Mouse (Mus musculus) megakaryocyte, embryonic 14.5 days (primary cell): ENCODE measurements around the gene Apoc3.

Experiments
- FLI1 ChIP-seq: IDR thresholded peaks from 2 replicates; pipeline ENCODE4 v1.6.1; 2012; ENCODE audit warnings: low read length, inconsistent platforms, mixed read lengths
- GATA1 ChIP-seq: IDR thresholded peaks from 3 replicates; pipeline ENCODE4 v1.6.1; 2012; ENCODE audit warnings: mixed read lengths, low read length, inconsistent platforms, borderline replicate concordance

GRCm38 (mm10) chr9:46198461-46198860 lies 37.0 kb downstream of the Apoc3 start:
- TF ChIP-seq FLI1 (no peak), GATA1 (no peak)
